Mouse (Mus musculus) G1E (cell line): ENCODE data around the gene Jun.

ENCODE experiments used
- CTCF ChIP-seq: IDR thresholded peaks from 2 replicates; pipeline ENCODE4 v1.5.1; 2012; ENCODE audit warnings: low read depth, low read length, inconsistent platforms, mixed read lengths
- GATA1 ChIP-seq: IDR thresholded peaks from 2 replicates; pipeline ENCODE4 v1.6.1; 2012; ENCODE audit warnings: borderline replicate concordance, low read length, inconsistent platforms, mixed read lengths
- GATA2 ChIP-seq: IDR thresholded peaks from 2 replicates; pipeline ENCODE4 v1.6.1; 2012; ENCODE audit warnings: low read depth, low read length, inconsistent platforms, borderline replicate concordance
- POLR2AphosphoS5 ChIP-seq: IDR thresholded peaks from 2 replicates; pipeline ENCODE4 v1.6.1; 2012; ENCODE audit warnings: low read depth, low read length, inconsistent platforms; ENCODE audit not compliant: insufficient replicate concordance
- TAL1 ChIP-seq: conservative IDR thresholded peaks from 2 replicates; pipeline ENCODE4 v1.6.1; 2012; ENCODE audit warnings: low read depth, low read length, inconsistent platforms, mixed read lengths

DNA sequence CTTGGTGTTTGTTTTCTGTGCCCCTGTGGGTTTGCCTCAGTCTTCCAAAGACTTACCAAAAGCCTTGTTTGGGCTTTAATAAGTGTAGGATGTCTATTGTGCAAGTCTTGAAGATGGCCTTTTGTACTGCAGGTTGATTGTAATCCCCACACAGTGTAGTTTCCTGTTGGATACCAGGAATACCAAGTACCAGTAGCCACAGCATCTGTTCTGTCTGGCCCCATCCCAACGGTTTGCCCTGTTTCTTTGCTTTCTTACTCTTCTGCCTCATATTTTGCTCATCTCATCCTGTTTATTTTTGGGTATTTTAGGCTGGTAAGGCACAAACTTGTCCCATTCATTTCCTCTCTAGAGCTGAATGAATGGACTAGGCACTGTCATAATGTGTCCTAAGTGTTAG is 3.3 kb upstream of the Jun start:
- TF ChIP-seq CTCF (no peak), TAL1 (no peak), GATA2 (no peak), GATA1 (no peak), POLR2AphosphoS5 (no peak)
